ENCODE assay signal across 16 mouse cellular contexts in genomic region chr5:122947534-122947933, GRCm38 (mm10). TPM values are rescaled to one million over a fixed set of nuclear protein-coding genes. Genes with fewer than 3 reads are reported as not detected.
A peak's percentile ranks its signal among the peaks of the same experiment; 100 is the strongest.
DNase-seq lines count a peak whose midpoint lies in the region; ATAC-seq and TF ChIP-seq lines count a peak whose summit lies in the region.
"Had no signal": no experiment of that assay in that cellular context is flagged by ENCODE, and none has a peak within 500 bp of the region (broad histone marks: within the 10 kb centered on the region; RNA-seq: fewer than 3 reads in every experiment).

No protein-coding gene starts in this region.

- intact Hi-C loops in gastrocnemius, postnatal 36 days (cut with DNase I): no loop called here

- no peaks in the 10 kb centered on the region for H3K27me3 ChIP-seq in CH12.LX (replicated peaks)
- H3K27me3 ChIP-seq in forebrain, embryonic 12.5 days: peaks cover 16% of the 10 kb centered on the region
- H3K27me3 ChIP-seq: midbrain, embryonic 15.5 days; Patski had no signal

- no peak for TF ChIP-seq CTCF in CH12.LX (conservative IDR thresholded peaks at IDR 0.05 in 1 of 2, IDR thresholded peaks at IDR 0.05 in 1 of 2; ENCODE audit: low read depth in 2 of 2, low read length in 2 of 2)

- no peak overlapping the region for H3K4me2 ChIP-seq in CH12.LX (ENCODE audit: insufficient read depth, low read depth, poor library complexity, severe bottlenecking)
- no peak overlapping the region for H3K4me2 ChIP-seq in forebrain, embryonic 12.5 days
- H3K4me2 ChIP-seq: embryonic facial prominence, embryonic 12.5 days; hindbrain, embryonic 14.5 days; liver, embryonic 12.5 days; midbrain, embryonic 15.5 days had no signal

- peak; percentile 67 for DNase-seq in CH12.LX (ENCODE audit: extremely low read depth)
- DNase-seq in induced T-regulatory cell, adult 2 months (ENCODE audit: low read depth): peak; percentile 48
- peak; percentile 62 to 73 for DNase-seq in kidney, postnatal 25 days
- peak; percentile 66 for DNase-seq in lung, postnatal 25 days (ENCODE audit: low spot score)
- DNase-seq in frontal cortex, postnatal 36 days (ENCODE audit: low spot score in 2 of 2): no peak
- no peak for DNase-seq in gastrocnemius, postnatal 36 days
- DNase-seq: heart, adult 18-20 months; left cerebral cortex, postnatal 4 days; right cerebral cortex, postnatal 14 days had no signal

- peaks cover 10% of the 10 kb centered on the region for H3K9me3 ChIP-seq in CH12.LX (replicated peaks; ENCODE audit: low read length)
- no peaks in the 10 kb centered on the region for H3K9me3 ChIP-seq in forebrain, embryonic 12.5 days
- H3K9me3 ChIP-seq: embryonic facial prominence, embryonic 12.5 days; liver, embryonic 12.5 days; midbrain, embryonic 15.5 days had no signal

- H3K4me1 ChIP-seq in CH12.LX (ENCODE audit: control insufficient read depth in 1 of 2, insufficient read depth in 2 of 2): peaks cover 17 to 64% of the 10 kb centered on the region in 2 experiments
- peaks cover 26% of the 10 kb centered on the region for H3K4me1 ChIP-seq in forebrain, embryonic 12.5 days

- dilution Hi-C loops in CH12.LX (cut with MboI; ENCODE audit: extremely low pct_ligation_motif_present, extremely low pct_unique_long_range_greater_than_20kb, low sequenced_read_pairs): no loop called here

- H3K27ac ChIP-seq in CH12.LX (ENCODE audit: insufficient read depth, low read depth): no peak overlapping the region
- no peak overlapping the region for H3K27ac ChIP-seq in forebrain, embryonic 12.5 days
- H3K27ac ChIP-seq: embryonic facial prominence, embryonic 12.5 days; hindbrain, embryonic 14.5 days; liver, embryonic 12.5 days; midbrain, embryonic 15.5 days had no signal

- in situ Hi-C loops in CH12.LX (cut with MboI; ENCODE audit: low pct_ligation_motif_present, low pct_unique_long_range_greater_than_20kb, low sequenced_read_pairs): no loop called here

- TF ChIP-seq RAD21 in CH12.LX (IDR thresholded peaks at IDR 0.05; ENCODE audit: low read depth, low read length): no peak

- H3K9ac ChIP-seq in CH12.LX (ENCODE audit: insufficient read depth, low read depth): no peak overlapping the region
- no peak overlapping the region for H3K9ac ChIP-seq in forebrain, embryonic 12.5 days
- H3K9ac ChIP-seq: embryonic facial prominence, embryonic 12.5 days; hindbrain, embryonic 14.5 days; liver, embryonic 12.5 days; midbrain, embryonic 15.5 days had no signal

- H3K4me3 ChIP-seq in CH12.LX (replicated peaks in 1 of 3; ENCODE audit: low read depth in 2 of 3, low read length in 2 of 3, poor library complexity in 1 of 3): peak overlapping the region; percentile 35 to 74 (median 51)
- H3K4me3 ChIP-seq in forebrain, embryonic 12.5 days (replicated peaks): no peak overlapping the region
- H3K4me3 ChIP-seq: embryonic facial prominence, embryonic 12.5 days; liver, embryonic 12.5 days; midbrain, embryonic 15.5 days had no signal

- WGBS in forebrain, embryonic 12.5 days: 74% methylated on average over 12 of the region's 12 CpGs

- ATAC-seq in forebrain, embryonic 12.5 days (ENCODE audit: low FRiP score): no peak
- ATAC-seq: intestine, postnatal 0 days; liver, embryonic 12.5 days; midbrain, embryonic 15.5 days; Patski had no signal

- no peak for TF ChIP-seq POLR2A in CH12.LX (IDR thresholded peaks at IDR 0.05; ENCODE audit: low read depth, low read length)

- H3K36me3 ChIP-seq in CH12.LX (replicated peaks in 1 of 2; ENCODE audit: control insufficient read depth in 1 of 2, insufficient read depth in 1 of 2, low read length in 1 of 2): peaks cover 32 to 67% of the 10 kb centered on the region in 2 experiments
- peaks cover 19% of the 10 kb centered on the region for H3K36me3 ChIP-seq in forebrain, embryonic 12.5 days (replicated peaks)
- H3K36me3 ChIP-seq: midbrain, embryonic 15.5 days had no signal

- TF ChIP-seq EP300 in CH12.LX (IDR thresholded peaks at IDR 0.05; ENCODE audit: low read length): no peak

- no peaks in the 10 kb centered on the region for H3K79me2 ChIP-seq in CH12.LX (replicated peaks; ENCODE audit: control insufficient read depth, extremely low read depth, insufficient read depth, poor library complexity, severe bottlenecking)

TF ChIP-seq in CH12.LX, 34 proteins besides CTCF, POLR2A, EP300 and RAD21:
- TF ChIP-seq ELF1 (IDR thresholded peaks at IDR 0.05; ENCODE audit: low read depth, low read length) (no peak), MAX (IDR thresholded peaks at IDR 0.05; ENCODE audit: low read length) (peak; percentile 37; the same call in 1 of the 2 replicates), MEF2A (IDR thresholded peaks at IDR 0.05; ENCODE audit: borderline replicate concordance, low read depth, low read length) (no peak), TBP (conservative IDR thresholded peaks at IDR 0.05; ENCODE audit: low read depth, low read length) (0 out of 2 replicates have a peak, but pooled peaks have one; percentile 31), JUN (IDR thresholded peaks at IDR 0.05; ENCODE audit: insufficient read depth, low read depth, low read length) (no peak), POLR2AphosphoS2 (IDR thresholded peaks at IDR 0.05; ENCODE audit: low read depth, low read length) (no peak; the same call in 1 of the 2 replicates)

RNA-seq across cellular contexts. Expression of gene Kdm2b, which starts 42.1 kb away (rescaled TPM):
- total RNA-seq in CH12.LX (2012; rRNA removed) (80.1 and 87.1 TPM in 2 replicates), CH12.LX (2014; rRNA removed) (69.3 and 76.7 TPM in 2 replicates)
- polyA plus RNA-seq in CH12.LX (2012; ENCODE audit: insufficient read length, low read depth): 120 and 138 TPM in 2 replicates
- total RNA-seq in gastrocnemius, postnatal 36 days (2021): 10 to 100 TPM; 10.0 to 11.2 TPM
- polyA plus RNA-seq in forebrain, embryonic 12.5 days (2016; fragmentation: Nextera tagmentation; extraction: Ambion mirVana): 108 and 118 TPM in 2 replicates

Comparison
In these comparisons a context has a peak if more than half of its experiments do, and no peak if none do; other contexts are left out.
1. DNase-seq: peak in CH12.LX (single experiment), induced T-regulatory cell, adult 2 months (single experiment), kidney, postnatal 25 days (2 of 2) and lung, postnatal 25 days (single experiment); none in frontal cortex, postnatal 36 days (0 of 2) and gastrocnemius, postnatal 36 days (0 of 2).
2. RNA of gene Kdm2b, which starts 42.1 kb away (total RNA-seq): 69.3 to 87.1 TPM in CH12.LX; 10.0 to 11.2 TPM in gastrocnemius, postnatal 36 days; every median in the first group is over 4 times any median in the second.